Mouse (Mus musculus): ENCODE measurements around the gene Acacb. TPM values are rescaled to one million over a fixed set of nuclear protein-coding genes. Genes with fewer than 3 reads are reported as not detected.

Acacb gene
- polyA plus RNA-seq (2015; fragmentation: Nextera tagmentation; extraction: Ambion mirVana): 2.1 and 3.2 TPM in 2 replicates

GRCm38 (mm10) chr5:114146028-114146888, at the start of gene Acacb:
Gene Acacb (plus strand): TSS chr5:114146535.
- ATAC-seq (ENCODE audit: insufficient read depth, low FRiP score): 0 out of 2 replicates have a peak, but pooled peaks have one; percentile 23
- H3K36me3 ChIP-seq (ENCODE audit: control insufficient read depth, insufficient read depth, low read length): no peaks in the 10 kb centered on the region
- H3K4me2 ChIP-seq (ENCODE audit: low read depth, low read length): no peak within 1 kb of the TSS
- H3K27ac ChIP-seq (ENCODE audit: low read length): peak within 1 kb of the TSS; percentile 19; the same call in 1 of the 2 replicates
- no peaks in the 10 kb centered on the region for H3K9me3 ChIP-seq (replicated peaks; ENCODE audit: control insufficient read depth, low read length)
- H3K4me1 ChIP-seq (ENCODE audit: control insufficient read depth, insufficient read depth, low read length): no peaks in the 10 kb centered on the region
- 0 out of 2 replicates have a peak within 1 kb of the TSS, but pooled peaks have one; percentile 18 for H3K9ac ChIP-seq (ENCODE audit: low read length)
- 35% methylated on average over 19 of the region's 19 CpGs for WGBS
- H3K27me3 ChIP-seq (ENCODE audit: control insufficient read depth, insufficient read depth, low read length): no peaks in the 10 kb centered on the region
- H3K4me3 ChIP-seq (replicated peaks; ENCODE audit: low read length): no peak within 1 kb of the TSS

- peak; percentile 88 for ATAC-seq (ENCODE audit: insufficient read depth, low FRiP score)
- H3K27ac ChIP-seq (ENCODE audit: low read length): peak overlapping the region; percentile 50
Measured at GRCm38 (mm10) chr5:114099709-114100389, 46.5 kb upstream of the Acacb start.

GRCm38 (mm10) chr5:114100390-114101099, 45.8 kb upstream of the Acacb start:
- Histone ChIP-seq H3K9me3 (replicated peaks; ENCODE audit: control insufficient read depth, low read length) (no peaks in the 10 kb centered on the region), H3K4me3 (replicated peaks; ENCODE audit: low read length) (peak overlapping the region; percentile 94), H3K4me1 (ENCODE audit: control insufficient read depth, insufficient read depth, low read length) (peaks cover 10% of the 10 kb centered on the region), H3K27me3 (ENCODE audit: control insufficient read depth, insufficient read depth, low read length) (no peaks in the 10 kb centered on the region), H3K36me3 (ENCODE audit: control insufficient read depth, insufficient read depth, low read length) (no peaks in the 10 kb centered on the region), H3K4me2 (ENCODE audit: low read depth, low read length) (peak overlapping the region; percentile 96), H3K9ac (ENCODE audit: low read length) (peak overlapping the region; percentile 96), H3K27ac (ENCODE audit: low read length) (peak overlapping the region; percentile 50)
- peak; percentile 63; the same call in 1 of the 2 replicates for ATAC-seq (ENCODE audit: insufficient read depth, low FRiP score)
- WGBS: 3% methylated on average over 64 of the region's 64 CpGs

More at GRCm38 (mm10) chr5:114099709-114100389, 46.5 kb upstream of the Acacb start:
- H3K27me3 ChIP-seq (ENCODE audit: control insufficient read depth, insufficient read depth, low read length): no peaks in the 10 kb centered on the region
- peaks cover 10% of the 10 kb centered on the region for H3K4me1 ChIP-seq (ENCODE audit: control insufficient read depth, insufficient read depth, low read length)
- peak overlapping the region; percentile 96 for H3K4me2 ChIP-seq (ENCODE audit: low read depth, low read length)
- no peaks in the 10 kb centered on the region for H3K9me3 ChIP-seq (replicated peaks; ENCODE audit: control insufficient read depth, low read length)
- 7% methylated on average over 37 of the region's 37 CpGs for WGBS
- H3K4me3 ChIP-seq (replicated peaks; ENCODE audit: low read length): peak overlapping the region; percentile 94
- H3K36me3 ChIP-seq (ENCODE audit: control insufficient read depth, insufficient read depth, low read length): no peaks in the 10 kb centered on the region
- peak overlapping the region; percentile 96 for H3K9ac ChIP-seq (ENCODE audit: low read length)

DNA sequence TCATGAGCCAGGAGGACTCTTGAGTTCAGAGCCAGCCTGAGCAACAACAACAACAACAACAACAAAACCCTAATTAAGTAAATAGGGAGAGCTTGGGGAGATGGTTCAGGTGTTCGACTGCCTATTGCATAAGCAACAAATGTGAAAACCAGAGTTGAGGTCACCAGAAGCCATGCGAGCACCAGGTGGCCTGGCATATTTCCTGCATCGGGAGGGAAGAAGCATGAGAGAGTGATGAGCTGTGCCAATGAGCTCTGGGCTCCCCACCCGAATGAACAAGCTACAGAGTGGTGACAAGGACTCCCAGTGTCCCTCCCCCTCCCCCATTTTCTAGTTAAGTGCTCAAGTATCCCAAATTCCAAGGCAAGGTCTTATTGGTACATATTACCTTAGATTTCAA, 44.5 kb upstream of the Acacb start:
- 82% methylated on average over 4 of the region's 4 CpGs for WGBS
- no peaks in the 10 kb centered on the region for H3K9me3 ChIP-seq (replicated peaks; ENCODE audit: control insufficient read depth, low read length)
- H3K4me3 ChIP-seq (replicated peaks; ENCODE audit: low read length): no peak overlapping the region
- H3K4me2 ChIP-seq (ENCODE audit: low read depth, low read length): no peak overlapping the region
- no peak overlapping the region for H3K27ac ChIP-seq (ENCODE audit: low read length)
- H3K9ac ChIP-seq (ENCODE audit: low read length): no peak overlapping the region
- no peak for ATAC-seq (ENCODE audit: insufficient read depth, low FRiP score)
- H3K36me3 ChIP-seq (ENCODE audit: control insufficient read depth, insufficient read depth, low read length): no peaks in the 10 kb centered on the region
- no peaks in the 10 kb centered on the region for H3K27me3 ChIP-seq (ENCODE audit: control insufficient read depth, insufficient read depth, low read length)
- peaks cover 10% of the 10 kb centered on the region for H3K4me1 ChIP-seq (ENCODE audit: control insufficient read depth, insufficient read depth, low read length)

DNA sequence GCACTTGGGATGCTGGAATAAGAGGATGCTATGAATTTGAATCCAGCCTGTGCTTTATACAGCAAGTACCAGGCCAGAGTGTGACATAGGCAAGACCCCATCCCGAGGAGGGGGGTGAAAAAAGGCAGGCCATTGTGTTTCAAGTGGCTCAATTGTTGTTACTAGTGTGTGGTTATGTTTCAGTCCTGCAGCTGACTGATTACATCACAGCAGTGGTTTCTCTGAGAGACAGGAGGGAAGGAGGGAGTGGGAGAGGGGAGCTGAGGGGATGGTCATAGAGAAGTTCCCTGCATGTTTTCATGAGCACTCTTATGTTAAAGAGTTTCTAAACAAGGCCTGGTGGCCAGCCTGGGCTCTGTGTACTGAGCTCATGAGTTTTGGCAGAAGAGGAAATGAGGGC, 43.5 kb upstream of the Acacb start:
- H3K4me1 ChIP-seq (ENCODE audit: control insufficient read depth, insufficient read depth, low read length): peaks cover 10% of the 10 kb centered on the region
- H3K9ac ChIP-seq (ENCODE audit: low read length): no peak overlapping the region
- WGBS: 88% methylated on average over 1 of the region's 1 CpGs
- H3K4me3 ChIP-seq (replicated peaks; ENCODE audit: low read length): no peak overlapping the region
- H3K27me3 ChIP-seq (ENCODE audit: control insufficient read depth, insufficient read depth, low read length): no peaks in the 10 kb centered on the region
- H3K9me3 ChIP-seq (replicated peaks; ENCODE audit: control insufficient read depth, low read length): no peaks in the 10 kb centered on the region
- H3K27ac ChIP-seq (ENCODE audit: low read length): no peak overlapping the region
- no peak for ATAC-seq (ENCODE audit: insufficient read depth, low FRiP score)
- H3K4me2 ChIP-seq (ENCODE audit: low read depth, low read length): no peak overlapping the region
- no peaks in the 10 kb centered on the region; the same call in 1 of the 2 replicates for H3K36me3 ChIP-seq (ENCODE audit: control insufficient read depth, insufficient read depth, low read length)

GRCm38 (mm10) chr5:114106391-114106935, 39.9 kb upstream of the Acacb start:
- no peaks in the 10 kb centered on the region for H3K9me3 ChIP-seq (replicated peaks; ENCODE audit: control insufficient read depth, low read length)
- no peak overlapping the region for H3K4me2 ChIP-seq (ENCODE audit: low read depth, low read length)
- no peak overlapping the region for H3K27ac ChIP-seq (ENCODE audit: low read length)
- 75% methylated on average over 16 of the region's 16 CpGs for WGBS
- H3K27me3 ChIP-seq (ENCODE audit: control insufficient read depth, insufficient read depth, low read length): no peaks in the 10 kb centered on the region
- H3K4me3 ChIP-seq (replicated peaks; ENCODE audit: low read length): no peak overlapping the region
- ATAC-seq (ENCODE audit: insufficient read depth, low FRiP score): no peak
- no peak overlapping the region for H3K9ac ChIP-seq (ENCODE audit: low read length)
- peaks cover 18% of the 10 kb centered on the region for H3K36me3 ChIP-seq (ENCODE audit: control insufficient read depth, insufficient read depth, low read length)
- H3K4me1 ChIP-seq (ENCODE audit: control insufficient read depth, insufficient read depth, low read length): no peaks in the 10 kb centered on the region

- no peaks in the 10 kb centered on the region for H3K9me3 ChIP-seq (replicated peaks; ENCODE audit: control insufficient read depth, low read length)
- H3K27ac ChIP-seq (ENCODE audit: low read length): no peak overlapping the region
- ATAC-seq (ENCODE audit: insufficient read depth, low FRiP score): no peak
- no peak overlapping the region for H3K4me2 ChIP-seq (ENCODE audit: low read depth, low read length)
- no peak overlapping the region for H3K9ac ChIP-seq (ENCODE audit: low read length)
- WGBS: 86% methylated on average over 6 of the region's 6 CpGs
- H3K36me3 ChIP-seq (ENCODE audit: control insufficient read depth, insufficient read depth, low read length): peaks cover 13% of the 10 kb centered on the region
- no peaks in the 10 kb centered on the region for H3K27me3 ChIP-seq (ENCODE audit: control insufficient read depth, insufficient read depth, low read length)
- H3K4me1 ChIP-seq (ENCODE audit: control insufficient read depth, insufficient read depth, low read length): no peaks in the 10 kb centered on the region
- H3K4me3 ChIP-seq (replicated peaks; ENCODE audit: low read length): no peak overlapping the region
Measured at GRCm38 (mm10) chr5:114113334-114113733, 33.0 kb upstream of the Acacb start.

DNA sequence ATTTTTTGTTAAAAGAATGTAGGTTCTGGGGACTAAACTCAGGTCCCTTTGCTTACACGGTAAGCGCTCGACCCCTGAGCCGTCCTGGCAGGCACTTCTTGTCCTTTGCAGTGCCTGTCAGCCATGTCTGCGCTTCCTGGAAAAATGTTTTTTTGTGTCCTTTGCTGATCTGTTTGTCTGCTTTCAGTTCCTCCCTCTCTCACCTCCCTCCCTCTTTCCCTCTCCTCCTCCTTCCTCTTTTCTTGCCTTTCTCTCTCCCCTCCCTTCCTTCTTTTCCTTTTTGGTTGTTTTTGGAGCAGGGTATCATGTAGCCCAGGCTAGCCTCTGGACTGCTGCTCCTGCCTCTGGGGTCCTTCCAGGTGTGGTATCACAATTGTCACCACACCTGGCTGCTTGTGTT, 31.3 kb upstream of the Acacb start:
- no peak overlapping the region for H3K27ac ChIP-seq (ENCODE audit: low read length)
- no peaks in the 10 kb centered on the region for H3K9me3 ChIP-seq (replicated peaks; ENCODE audit: control insufficient read depth, low read length)
- no peak overlapping the region for H3K9ac ChIP-seq (ENCODE audit: low read length)
- no peaks in the 10 kb centered on the region for H3K36me3 ChIP-seq (ENCODE audit: control insufficient read depth, insufficient read depth, low read length)
- H3K27me3 ChIP-seq (ENCODE audit: control insufficient read depth, insufficient read depth, low read length): no peaks in the 10 kb centered on the region
- WGBS: 83% methylated on average over 5 of the region's 5 CpGs
- ATAC-seq (ENCODE audit: insufficient read depth, low FRiP score): no peak
- H3K4me2 ChIP-seq (ENCODE audit: low read depth, low read length): no peak overlapping the region
- H3K4me1 ChIP-seq (ENCODE audit: control insufficient read depth, insufficient read depth, low read length): no peaks in the 10 kb centered on the region
- H3K4me3 ChIP-seq (replicated peaks; ENCODE audit: low read length): no peak overlapping the region
